Mouse (Mus musculus) mesoderm, embryonic 11.5 days (tissue): ENCODE data around the gene Pdgfa.
A peak's percentile ranks its signal among the peaks of the same experiment; 100 is the strongest.

Source experiments
- DNase-seq: peaks from one replicate; pipeline ENCODE4 v3.0.0-alpha.2; 2012; ENCODE audit warnings: low read depth, low spot score

The Pdgfa gene

DNA sequence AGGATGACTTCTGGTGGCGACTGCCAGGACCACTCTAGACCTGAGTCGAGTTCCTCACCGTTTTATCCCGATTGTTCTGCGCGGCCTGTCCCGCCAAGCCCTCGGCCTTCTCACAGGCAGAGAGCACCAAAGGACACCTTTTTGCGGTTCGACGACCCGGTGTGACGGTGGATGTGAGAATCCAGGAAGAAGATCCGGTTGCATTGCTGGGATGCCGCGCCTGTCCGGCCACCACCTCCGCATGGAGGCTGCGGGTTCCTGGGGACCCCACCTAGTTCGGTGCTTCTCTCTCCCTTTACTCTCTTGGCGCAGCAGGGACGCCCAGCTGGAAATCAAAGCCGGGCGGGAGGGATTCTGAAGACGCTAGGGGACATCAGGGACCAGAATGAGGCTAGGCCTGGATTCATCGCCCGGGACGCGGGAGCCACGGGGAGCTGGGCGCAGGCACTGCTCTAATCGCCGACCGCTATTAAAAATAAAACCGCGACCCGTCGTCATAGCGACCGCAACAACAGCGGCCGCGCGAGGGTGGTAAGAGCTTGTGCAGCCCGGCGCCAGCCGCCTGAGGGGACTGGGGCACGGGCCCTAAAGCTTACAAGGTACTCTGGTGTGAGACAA, at the start of gene Pdgfa:
Gene Pdgfa (minus strand): TSS at position 200 of the 618 bp plus-strand sequence.
- DNase-seq, result peak; percentile 86

DNA sequence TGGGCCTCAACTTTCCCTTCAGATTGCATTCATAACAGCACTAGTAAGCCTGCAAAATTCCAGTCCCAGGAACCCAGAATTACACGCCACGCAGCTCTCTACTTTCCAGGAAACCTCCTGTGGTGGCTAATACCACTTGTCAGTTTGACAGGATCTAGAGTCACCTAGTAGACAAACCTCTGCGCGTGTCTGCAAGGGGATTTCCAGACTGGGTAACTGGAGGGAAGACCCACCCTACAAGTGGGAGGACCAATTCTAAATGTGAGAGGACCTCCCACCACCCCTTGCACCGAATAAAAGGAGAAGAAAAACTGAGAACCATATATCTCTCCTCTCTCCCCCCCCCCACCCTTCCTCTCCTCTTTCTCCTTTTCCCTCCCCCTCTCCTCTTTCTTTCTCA, 49.5 kb upstream of the Pdgfa start:
- no peak for DNase-seq

DNA sequence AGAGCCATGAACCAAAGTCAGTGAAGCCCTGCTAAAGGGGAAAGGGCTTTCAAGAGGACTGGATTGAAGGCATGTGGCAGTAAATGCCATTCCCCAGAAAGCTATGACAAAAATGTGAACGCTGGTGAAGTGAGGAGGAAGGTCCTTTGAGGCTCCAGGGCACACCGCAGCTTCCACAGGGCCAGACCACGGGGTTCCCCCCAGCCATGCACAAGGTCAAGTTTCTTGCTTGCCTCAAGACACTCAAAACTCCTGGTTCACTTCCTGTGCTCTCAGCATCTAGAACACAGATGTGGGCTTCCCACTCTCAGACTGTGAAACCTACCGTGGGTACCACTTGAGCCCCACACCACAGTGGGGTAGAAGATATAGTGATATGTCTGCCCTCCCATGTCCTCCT, 46.4 kb upstream of the Pdgfa start:
- DNase-seq, result no peak

DNA sequence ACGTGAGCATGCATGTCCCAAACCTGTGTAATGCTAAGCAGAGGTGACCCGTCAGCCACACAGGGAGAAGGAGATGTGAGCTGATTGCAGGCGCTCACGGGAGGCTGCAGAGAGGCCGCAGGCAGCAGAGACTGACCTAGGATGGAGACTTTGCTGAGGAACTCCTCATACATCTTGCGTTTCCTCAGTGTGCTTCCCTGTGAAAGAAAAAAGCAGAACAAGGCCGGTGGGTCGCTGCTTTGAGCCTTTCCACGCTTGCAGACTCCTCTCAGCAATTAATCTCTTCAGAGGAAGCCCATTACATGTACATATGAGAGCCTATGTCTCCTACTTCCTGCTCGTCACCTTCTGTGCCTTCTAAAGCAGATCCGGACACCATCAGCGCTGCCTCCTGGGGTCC, 45.1 kb upstream of the Pdgfa start:
- DNase-seq, result no peak

DNA sequence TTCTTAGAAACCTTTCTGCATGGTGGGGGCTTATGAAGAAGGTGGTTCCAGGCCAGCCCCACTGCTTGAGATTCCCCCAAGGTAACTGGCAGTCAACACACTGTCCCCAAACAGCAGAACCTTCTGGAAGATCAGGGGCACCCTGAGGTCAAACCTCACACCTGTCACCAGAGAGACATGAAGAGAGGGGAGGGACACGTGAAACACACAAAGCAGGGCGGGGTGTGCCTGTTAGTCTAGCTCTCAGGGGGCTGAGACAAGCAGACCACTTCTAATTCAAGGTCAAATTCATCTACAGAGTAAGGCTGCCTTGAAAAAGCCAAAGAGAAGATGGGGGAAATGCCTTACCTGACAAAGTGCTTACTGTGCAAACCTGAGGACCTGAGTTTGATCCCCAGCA, 38.0 kb upstream of the Pdgfa start:
- DNase-seq, result no peak

DNA sequence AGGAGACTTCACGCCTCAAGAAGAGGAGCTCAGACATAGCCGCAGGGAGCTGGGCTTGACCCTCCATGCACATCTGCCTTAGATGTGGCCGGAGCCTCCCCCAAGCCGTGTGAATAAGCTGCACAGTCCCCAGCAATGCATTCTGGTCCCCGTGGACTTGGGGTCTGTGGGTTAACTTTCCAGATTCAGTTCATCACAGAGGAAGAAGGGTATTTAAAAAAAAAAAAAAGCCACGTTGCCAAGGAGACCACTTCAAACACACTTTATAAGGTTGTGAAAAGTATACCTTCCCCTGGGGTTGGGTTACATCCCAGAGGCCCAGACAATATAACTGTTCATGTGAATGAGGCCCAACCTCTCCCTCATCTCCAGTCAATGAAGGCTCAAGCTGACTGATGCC, 37.6 kb upstream of the Pdgfa start:
- DNase-seq, result peak; percentile 41

DNA sequence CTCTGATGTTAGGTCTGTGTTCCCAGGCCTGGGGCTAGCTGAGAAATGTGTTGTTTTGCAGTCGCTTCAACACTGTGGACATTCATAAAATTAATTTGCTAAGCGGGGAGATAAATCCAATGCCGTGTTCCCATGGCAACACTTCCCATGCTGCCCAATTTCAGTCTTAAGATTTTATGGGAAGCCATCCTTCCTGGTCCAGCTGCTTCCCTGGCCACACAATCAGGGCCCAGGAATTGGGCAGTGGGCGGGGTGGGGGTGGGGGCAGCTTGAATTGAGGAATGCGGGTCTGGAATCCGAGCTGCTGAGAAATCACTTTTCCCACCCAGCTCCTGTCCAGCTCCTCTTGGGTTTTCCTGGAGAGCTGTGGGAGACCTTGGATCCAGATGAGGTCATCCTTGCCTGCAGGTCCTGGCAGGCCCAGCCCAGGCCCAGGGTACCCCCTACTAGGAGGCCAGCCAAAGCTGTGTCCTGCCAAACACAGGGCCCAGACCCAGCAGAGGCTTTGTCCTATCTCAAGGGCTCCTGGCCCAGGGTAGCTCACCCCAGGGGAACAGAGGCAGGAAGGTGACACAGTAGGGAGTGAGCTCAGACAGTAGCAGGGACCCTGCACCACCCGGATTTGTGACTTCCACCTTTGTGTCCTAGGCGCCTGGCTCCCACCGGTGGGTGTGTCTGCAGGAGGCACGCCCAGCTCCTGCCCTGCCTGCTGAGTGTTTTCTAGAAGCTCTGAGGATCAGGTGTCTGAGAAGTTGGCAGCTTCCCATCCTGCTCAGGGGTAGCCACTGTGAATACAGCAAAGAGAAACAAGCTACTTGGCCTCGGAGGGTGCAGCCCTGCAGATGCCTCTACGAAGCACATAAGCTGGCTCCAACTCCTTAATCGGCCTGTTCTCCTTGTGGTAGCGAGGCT, 36.5 kb upstream of the Pdgfa start:
- peak; percentile 59 for DNase-seq

DNA sequence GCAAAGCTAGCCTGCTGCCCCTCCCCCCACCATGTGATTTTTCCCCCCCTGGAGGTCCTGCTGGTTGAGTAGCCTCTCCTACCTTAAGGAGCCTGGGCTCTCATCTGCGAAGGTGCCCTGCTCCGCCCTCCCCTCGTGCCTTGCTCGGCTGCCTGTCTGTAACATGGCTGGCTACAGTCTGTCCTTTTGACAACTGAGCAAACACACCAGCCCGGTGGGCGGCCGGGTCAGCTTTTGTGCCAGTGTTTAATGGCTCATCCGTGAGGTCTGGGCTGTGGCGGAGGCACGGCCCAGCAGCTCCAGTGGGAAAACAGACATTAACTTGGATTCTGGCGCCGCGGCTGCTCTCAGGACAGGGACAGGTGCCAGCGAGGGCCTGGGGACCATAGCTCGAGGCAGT, 30.4 kb upstream of the Pdgfa start:
- peak; percentile 47 for DNase-seq

DNA sequence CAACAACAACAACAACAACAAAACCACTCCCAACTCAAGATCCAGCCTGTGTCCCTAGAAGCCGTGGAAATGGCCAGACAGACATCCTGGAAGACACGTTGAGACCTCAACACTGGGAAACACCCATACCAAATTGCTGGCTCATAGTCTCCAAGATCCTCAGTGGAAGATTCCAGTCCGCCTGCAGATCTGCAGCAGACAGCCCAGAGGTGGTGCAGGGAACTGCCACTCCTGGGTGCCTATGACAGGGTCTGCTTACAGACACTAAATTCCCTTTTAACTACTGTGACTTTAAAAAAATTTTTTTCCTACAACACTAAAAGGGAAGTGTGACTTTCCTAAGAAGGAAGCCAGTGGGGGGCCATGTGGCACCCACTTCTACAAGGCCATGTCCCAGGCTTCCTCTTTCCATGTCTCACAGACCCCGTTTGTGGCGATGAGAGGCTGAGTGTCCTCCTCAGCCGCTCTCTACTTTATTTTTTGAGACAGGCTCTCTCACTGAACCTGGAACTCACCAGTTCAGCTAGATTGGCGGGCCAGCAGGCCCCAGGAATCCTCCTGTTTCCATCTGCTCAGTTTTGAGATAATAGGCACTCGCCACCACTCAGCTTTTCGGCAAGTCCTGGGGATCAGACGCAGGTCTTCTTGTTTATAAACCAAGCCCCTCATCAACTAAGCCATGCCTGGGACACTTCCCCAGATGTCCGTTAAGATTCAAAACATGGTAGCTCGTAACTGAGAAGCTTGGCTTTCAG, 27.4 kb upstream of the Pdgfa start:
- no peak for DNase-seq

DNA sequence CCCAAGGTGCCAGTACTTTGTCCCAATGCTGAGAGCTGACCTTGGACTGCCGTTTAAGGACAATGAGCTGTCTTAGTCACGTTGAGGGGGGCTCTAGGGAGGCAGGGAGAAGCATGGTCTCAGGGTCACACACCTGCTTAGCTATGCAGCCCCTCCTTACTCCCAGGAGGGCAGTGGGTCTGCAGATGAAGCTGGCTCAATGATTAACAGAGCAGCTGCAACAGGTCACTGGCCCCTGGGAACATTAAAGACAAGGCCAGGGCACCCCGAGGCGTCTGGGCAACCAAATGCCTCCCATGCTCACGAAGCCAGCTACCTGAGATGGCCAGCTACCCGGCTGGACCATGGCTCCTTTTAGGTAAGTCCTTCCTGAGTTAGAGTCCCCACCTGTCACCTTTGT, 23.4 kb upstream of the Pdgfa start:
- DNase-seq, result no peak

DNA sequence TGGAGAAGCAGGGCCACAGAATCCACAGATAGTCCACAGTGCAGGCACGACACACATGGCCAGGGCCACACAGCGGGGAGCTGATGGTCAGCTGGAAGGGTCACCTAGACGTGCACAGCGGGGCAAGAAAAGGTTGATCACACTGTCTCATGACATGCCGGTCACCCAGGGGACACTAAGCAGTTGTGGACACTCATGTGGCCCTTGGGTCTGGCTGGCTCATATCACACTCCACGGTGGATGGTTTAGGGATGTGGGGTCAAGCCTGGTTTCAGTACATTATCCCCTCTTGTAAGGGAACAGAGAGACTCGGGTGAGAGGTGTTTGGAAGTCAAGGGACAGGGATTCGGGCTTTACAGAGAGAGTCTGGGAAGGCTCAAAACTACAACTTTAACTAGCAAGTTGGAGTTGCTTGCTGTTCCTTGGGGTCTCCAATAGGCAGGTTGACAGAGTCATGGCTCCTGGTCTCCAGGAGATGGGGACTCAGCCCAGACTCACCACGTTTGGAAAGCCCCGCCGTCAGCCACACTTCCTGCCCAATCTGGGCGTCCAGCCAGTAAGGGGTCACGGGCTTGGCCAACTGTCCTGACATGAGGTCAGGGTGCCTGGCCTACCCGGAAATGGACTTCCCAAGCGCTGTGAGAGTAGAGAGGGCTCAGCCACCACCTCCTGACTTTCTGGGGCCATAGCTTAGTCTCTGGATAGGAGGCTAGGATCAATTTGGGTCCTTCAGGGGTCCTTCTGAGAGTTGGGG, 20.4 kb upstream of the Pdgfa start:
- no peak for DNase-seq

DNA sequence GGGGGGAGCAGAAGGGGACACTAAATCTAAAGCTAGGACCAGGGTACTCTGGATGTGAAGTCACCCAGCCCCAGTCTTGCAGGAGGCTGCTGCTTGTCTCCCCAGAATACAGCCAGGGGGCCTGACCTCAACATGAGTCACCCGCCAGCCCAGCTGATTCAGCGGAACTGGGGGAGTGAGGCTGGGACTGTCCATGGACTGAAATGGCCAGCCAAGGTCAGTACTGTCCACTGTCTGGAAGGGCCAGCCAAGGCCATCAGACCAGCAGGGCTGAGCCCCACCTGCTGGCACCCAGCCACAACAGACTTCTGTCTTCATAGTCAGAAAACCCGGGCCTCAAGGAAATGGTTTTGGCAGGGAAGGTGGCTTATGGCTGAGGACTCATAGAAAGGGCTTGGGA, 17.9 kb upstream of the Pdgfa start:
- DNase-seq, result no peak

DNA sequence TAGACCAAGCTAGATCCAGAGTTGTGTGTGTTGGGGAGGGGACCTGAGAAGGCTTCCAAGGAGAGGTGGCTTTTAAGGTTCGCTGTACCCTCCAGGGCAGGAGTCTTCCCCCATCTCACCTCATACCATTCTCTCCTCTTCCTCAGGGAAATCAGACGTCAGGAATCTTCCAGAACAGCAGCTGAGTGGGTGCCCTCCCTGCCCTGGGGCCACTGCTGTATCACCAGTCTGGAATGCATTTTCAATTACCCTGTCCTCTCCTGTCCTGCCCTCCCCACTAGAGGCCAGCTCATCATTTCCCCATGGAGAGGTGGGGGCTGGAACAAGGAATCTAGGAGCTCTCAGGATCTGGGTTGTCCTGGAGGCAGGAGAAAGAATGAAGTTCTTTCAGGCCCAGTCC, 13.5 kb upstream of the Pdgfa start:
- no peak for DNase-seq

DNA sequence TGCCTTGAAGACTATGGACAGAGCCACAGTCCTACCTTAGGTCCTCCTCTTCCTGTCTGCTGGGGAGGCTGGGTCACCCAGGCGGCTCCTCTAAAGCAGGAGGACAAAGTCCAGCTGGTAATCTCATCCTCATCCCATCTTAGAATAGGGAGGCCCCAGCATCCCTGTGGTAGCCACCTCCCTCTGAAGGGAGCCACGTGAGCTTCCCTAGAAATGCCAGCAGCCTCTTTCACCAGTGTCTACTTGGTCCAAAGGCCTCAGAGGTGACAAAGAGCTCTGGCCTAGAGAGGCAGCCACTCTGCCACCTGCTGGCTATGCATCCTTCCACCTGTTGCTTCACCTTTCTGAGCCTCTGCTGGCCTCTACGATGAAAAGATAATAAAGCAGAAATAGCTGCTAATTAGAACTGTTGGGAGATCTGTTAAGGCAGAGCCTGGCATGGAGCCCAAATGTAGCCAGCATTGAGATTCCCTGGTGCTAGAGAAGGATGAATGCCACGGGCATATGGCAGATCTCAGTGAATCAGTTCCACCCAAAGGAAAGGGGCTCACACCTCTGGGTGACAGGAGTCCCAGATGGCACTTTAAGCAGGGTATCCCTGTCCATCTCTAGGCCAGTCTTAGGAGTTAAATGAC, 10.1 kb upstream of the Pdgfa start:
- DNase-seq, result no peak

DNA sequence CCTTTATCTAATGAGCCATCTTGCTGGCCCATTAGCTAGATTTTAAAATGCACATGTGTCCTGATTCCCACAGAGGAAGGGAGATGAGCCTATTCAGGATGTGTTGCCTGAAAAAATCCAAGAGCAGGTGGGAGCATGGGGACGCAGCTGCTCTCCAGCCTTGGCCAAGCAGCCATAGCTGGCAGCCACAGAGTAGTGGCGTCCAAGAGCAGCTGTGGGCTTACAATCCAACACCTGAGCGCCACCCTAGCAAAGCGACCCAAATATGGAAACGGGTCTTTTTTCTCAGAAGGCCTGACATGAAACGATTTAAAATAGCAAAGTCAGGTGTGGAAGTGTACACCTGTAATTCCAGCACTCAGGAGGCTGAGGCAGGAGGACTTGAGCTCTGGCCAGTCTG, 7.4 kb upstream of the Pdgfa start:
- no peak for DNase-seq

DNA sequence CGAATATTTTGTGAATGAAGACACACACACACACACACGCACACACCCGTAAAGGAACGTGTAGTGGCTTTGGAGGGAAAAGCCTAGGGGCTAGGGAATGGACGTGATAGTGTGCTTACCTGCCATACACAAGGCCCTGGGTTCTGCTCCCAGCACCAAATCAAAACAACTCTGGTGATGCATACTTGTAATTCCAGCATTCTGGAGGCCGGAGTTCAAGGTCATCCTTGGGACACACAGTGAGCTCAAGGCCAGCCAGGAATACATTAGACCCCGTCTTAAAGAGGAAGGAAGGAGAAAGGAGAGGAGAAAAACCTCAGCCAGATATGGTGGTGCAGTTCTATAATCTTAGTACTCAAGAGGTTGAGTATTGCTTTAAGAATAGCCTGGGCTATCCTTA, 2.5 kb upstream of the Pdgfa start:
- no peak for DNase-seq

DNA sequence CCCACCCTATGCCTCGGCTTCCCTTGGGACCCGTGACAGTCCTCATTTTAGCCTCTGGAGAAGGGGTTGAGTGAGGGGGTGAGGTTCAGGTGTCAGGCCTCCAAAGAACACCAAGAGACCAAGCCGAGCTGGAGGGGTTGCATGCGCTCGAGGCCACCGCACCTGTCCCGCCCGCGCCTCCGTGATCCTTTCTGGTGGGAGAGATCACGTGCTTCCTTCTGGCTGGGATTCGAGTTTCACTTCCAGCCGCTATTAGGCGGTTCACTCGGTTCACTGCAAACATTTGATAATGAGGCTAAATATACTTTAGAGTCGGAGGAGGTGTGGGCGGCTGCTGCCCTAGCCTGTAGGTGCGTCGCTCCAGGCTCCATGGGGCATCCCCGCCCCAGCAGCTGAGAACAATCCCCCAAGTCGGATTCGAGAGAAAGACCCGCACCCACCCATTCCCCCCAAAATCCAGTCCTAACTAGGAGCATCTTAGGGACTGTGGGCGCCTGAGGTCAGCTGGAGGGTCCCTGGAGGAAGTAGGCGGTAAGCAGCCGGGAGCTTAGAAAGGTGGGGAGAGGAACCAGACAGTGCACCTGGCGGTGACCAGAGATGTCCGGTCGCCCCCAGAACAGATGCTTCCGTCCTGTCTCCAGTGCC, 888 bp upstream of the Pdgfa start:
- no peak for DNase-seq

DNA sequence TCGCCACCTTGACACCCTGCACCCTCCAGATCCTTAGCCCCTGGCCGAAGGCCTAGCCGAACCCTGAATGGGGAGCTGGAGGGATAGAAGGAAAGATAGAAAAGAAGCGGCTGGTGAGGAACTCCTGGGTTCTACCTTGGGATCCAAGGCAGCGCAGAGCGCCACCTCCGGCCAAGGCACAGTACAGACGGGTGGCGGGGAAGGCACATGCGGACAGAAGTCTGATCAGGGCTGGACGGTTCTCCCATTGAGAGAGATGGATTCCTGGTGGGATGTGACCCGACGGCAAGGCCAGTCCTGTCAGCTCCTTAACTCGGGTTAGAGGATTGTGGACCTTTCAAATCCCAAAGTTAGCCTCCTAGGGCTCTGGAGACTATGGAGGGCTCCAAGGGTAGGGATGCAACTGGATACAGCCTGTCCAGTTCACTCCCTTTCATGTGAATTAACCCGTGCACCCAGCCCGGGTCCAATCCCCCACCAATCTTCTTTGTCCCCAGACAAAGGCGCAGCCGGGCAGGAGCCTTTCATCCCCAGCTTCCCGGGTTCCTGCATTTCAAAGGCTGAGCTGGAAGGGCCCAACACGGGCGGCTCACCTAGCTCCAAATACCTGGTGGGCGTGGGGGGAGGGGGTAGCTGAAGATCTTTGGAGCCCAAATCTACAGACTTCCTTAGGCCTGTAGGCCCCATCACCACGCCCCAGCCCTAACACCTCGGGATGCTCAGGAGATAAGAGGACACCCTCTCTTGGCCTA, 672 bp downstream of the Pdgfa start:
- peak; percentile 27 for DNase-seq

DNA sequence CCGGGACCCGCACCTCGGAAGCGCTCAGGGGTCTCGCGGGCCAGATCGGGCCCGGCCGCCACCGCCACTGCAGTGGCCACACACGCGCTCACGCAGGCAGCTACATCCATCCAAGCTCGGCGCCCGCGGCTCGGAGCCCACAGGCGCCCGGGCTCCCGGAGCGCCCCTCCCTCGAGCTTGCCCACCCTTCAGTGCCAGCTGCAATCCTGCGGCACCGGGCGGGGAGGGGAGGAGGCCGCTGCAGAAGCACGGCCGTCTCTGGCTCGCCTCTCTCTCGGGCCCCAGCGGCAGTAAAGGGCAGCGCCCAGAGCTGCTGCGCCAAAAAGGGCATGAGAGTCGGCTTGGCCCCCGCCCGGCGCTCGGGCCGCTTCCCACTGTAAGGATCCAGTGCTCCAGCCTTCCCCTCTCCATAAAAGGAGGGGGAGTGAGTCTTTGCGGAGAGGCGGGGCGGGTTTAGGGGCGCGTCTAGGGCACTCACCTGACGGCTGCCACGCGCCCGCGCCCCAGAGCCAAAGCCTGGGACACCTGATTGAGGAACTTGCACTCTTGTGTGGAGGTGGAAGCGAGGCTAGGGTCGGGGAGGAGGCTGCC, 1.4 kb downstream of the Pdgfa start:
- peak; percentile 70 for DNase-seq
